Mouse (Mus musculus): ENCODE results near the gene Stx6. TPM values are rescaled to one million over a fixed set of nuclear protein-coding genes. Genes with fewer than 3 reads are reported as not detected.
"Not testable (repeated sequence)": the region's sequence is repeated elsewhere in the genome, so short reads cannot be mapped to it uniquely, and the experiment has no call there.

Stx6 gene
- polyA plus RNA-seq, 1 experiment from 2014 or later: 117 TPM

GRCm38 (mm10) chr1:155150821-155151220, 7.7 kb upstream of the Stx6 start:
- no peaks in the 10 kb centered on the region for H3K9me3 ChIP-seq (ENCODE audit: control insufficient read depth, low read length)
- no peak overlapping the region for H3K27ac ChIP-seq
- H3K4me3 ChIP-seq (replicated peaks; ENCODE audit: low read length): no peak overlapping the region
- no peaks in the 10 kb centered on the region for H3K4me1 ChIP-seq (replicated peaks; ENCODE audit: control insufficient read depth, insufficient read depth, low read length)
- no peaks in the 10 kb centered on the region for H3K27me3 ChIP-seq (ENCODE audit: control insufficient read depth, insufficient read depth, low read length)
- H3K36me3 ChIP-seq (replicated peaks; ENCODE audit: control insufficient read depth, insufficient read depth): no peaks in the 10 kb centered on the region
- H3K4me2 ChIP-seq (replicated peaks): no peak overlapping the region
- no peak for ATAC-seq (ENCODE audit: low FRiP score)
- no peak for DNase-seq (ENCODE audit: low spot score)
- WGBS: 90% methylated on average over 5 of the region's 5 CpGs
- H3K9ac ChIP-seq: no peak overlapping the region

DNA sequence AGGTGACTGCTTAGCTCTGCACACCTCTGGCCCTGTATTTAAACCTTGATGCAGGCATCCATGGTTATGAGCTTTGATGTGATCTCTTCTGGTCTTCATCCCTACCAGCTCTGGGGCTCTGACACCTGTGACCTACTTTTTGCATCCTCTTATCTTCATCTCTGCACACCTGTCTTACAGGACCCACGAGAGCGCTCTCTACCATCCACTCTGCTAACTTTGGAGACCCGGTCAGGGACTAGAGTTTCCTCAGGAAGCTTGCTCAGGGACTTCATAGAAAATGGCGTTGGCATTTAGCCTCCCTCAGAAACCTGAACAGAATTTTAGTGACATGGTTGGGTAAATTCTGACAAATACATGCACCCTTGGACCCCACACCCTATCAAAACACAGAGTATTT, 4.6 kb upstream of the Stx6 start:
- Histone ChIP-seq H3K36me3 (replicated peaks; ENCODE audit: control insufficient read depth, insufficient read depth) (no peaks in the 10 kb centered on the region), H3K9ac (no peak overlapping the region), H3K27ac (no peak overlapping the region), H3K9me3 (ENCODE audit: control insufficient read depth, low read length) (no peaks in the 10 kb centered on the region), H3K4me1 (replicated peaks; ENCODE audit: control insufficient read depth, insufficient read depth, low read length) (no peaks in the 10 kb centered on the region), H3K27me3 (ENCODE audit: control insufficient read depth, insufficient read depth, low read length) (no peaks in the 10 kb centered on the region), H3K4me3 (replicated peaks; ENCODE audit: low read length) (no peak overlapping the region), H3K4me2 (replicated peaks) (no peak overlapping the region)
- 76% methylated on average over 4 of the region's 4 CpGs for WGBS
- ATAC-seq (ENCODE audit: low FRiP score) (no peak), DNase-seq (ENCODE audit: low spot score) (no peak)

DNA sequence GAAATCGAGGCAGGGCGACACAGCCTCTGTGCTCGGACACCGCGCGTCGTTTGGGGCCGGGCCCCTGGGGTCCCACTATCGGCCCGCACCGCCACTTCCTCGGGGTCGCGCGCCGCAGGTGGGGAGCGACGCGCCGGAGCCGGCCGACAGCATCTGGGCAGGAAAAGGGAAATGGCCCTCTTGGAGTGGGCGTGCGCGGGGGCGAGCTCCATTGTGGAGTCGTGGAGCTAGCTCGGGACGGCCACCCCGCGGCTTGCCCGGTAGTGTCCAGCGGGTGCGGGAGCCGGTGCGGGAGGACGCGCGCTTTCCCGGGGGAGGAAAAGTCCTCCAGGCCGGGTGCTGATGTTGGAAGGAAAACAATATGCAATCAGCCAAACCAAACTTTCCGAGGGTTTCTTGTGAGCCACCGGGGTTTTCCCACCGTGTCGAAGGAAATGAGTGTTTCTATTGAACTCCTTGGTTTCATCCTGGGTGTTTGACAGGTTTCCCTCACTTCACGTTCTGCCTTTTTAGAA, 512 bp downstream of the Stx6 start:
- Histone ChIP-seq H3K27me3 (ENCODE audit: control insufficient read depth, insufficient read depth, low read length) (no peaks in the 10 kb centered on the region), H3K9ac (peak overlapping the region; percentile 80), H3K4me3 (replicated peaks; ENCODE audit: low read length) (peak overlapping the region; percentile 70), H3K27ac (peak overlapping the region; percentile 87), H3K9me3 (ENCODE audit: control insufficient read depth, low read length) (no peaks in the 10 kb centered on the region), H3K4me2 (replicated peaks) (peak overlapping the region; percentile 80), H3K4me1 (replicated peaks; ENCODE audit: control insufficient read depth, insufficient read depth, low read length) (peaks cover 12% of the 10 kb centered on the region), H3K36me3 (replicated peaks; ENCODE audit: control insufficient read depth, insufficient read depth) (no peaks in the 10 kb centered on the region)
- WGBS: 1% methylated on average over 42 of the region's 46 CpGs
- DNase-seq (ENCODE audit: low spot score) (peak; percentile 42), ATAC-seq (ENCODE audit: low FRiP score) (peak; percentile 67)

DNA sequence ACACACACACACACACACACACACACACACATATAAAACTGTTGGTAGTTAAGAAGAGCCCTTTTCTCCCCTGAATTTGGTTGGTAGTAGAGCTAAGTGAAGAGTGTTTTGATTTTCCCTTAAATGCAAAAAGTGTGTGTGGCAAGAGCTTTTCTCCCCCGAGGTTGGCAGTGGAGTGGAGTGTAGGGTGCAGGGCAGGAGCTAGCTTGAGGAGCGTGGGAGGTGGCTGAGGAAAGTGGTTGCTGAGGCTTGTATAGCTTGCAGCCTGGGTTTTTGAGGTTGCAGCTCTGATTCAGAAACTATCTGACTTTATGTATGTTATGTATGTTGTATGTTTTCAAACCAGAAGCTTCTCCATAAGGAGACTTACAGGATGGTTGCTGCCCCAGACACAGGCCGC, 8.9 kb downstream of the Stx6 start:
- Histone ChIP-seq H3K4me3 (replicated peaks; ENCODE audit: low read length) (no peak overlapping the region), H3K27ac (no peak overlapping the region), H3K27me3 (ENCODE audit: control insufficient read depth, insufficient read depth, low read length) (no peaks in the 10 kb centered on the region), H3K4me2 (replicated peaks) (no peak overlapping the region), H3K9ac (no peak overlapping the region), H3K36me3 (replicated peaks; ENCODE audit: control insufficient read depth, insufficient read depth) (no peaks in the 10 kb centered on the region), H3K9me3 (ENCODE audit: control insufficient read depth, low read length) (no peaks in the 10 kb centered on the region), H3K4me1 (replicated peaks; ENCODE audit: control insufficient read depth, insufficient read depth, low read length) (no peaks in the 10 kb centered on the region)
- no peak for DNase-seq (ENCODE audit: low spot score)
- no peak for ATAC-seq (ENCODE audit: low FRiP score)
- WGBS: 94% methylated on average over 3 of the region's 3 CpGs

- Histone ChIP-seq H3K9ac (no peak overlapping the region), H3K36me3 (replicated peaks; ENCODE audit: control insufficient read depth, insufficient read depth) (peaks cover under 1% of the 10 kb centered on the region; the same call in 1 of the 2 replicates), H3K4me2 (replicated peaks) (no peak overlapping the region), H3K9me3 (ENCODE audit: control insufficient read depth, low read length) (no peaks in the 10 kb centered on the region), H3K4me3 (replicated peaks; ENCODE audit: low read length) (no peak overlapping the region), H3K4me1 (replicated peaks; ENCODE audit: control insufficient read depth, insufficient read depth, low read length) (no peaks in the 10 kb centered on the region), H3K27ac (no peak overlapping the region), H3K27me3 (ENCODE audit: control insufficient read depth, insufficient read depth, low read length) (no peaks in the 10 kb centered on the region)
- no peak for ATAC-seq (ENCODE audit: low FRiP score)
- DNase-seq (ENCODE audit: low spot score): no peak
Measured at GRCm38 (mm10) chr1:155169935-155170334, 11.4 kb downstream of the Stx6 start.

- no peak for DNase-seq (ENCODE audit: low spot score)
- Histone ChIP-seq H3K9ac (no peak overlapping the region), H3K4me1 (replicated peaks; ENCODE audit: control insufficient read depth, insufficient read depth, low read length) (no peaks in the 10 kb centered on the region), H3K36me3 (replicated peaks; ENCODE audit: control insufficient read depth, insufficient read depth) (peaks cover 27% of the 10 kb centered on the region), H3K4me2 (replicated peaks) (no peak overlapping the region), H3K27ac (no peak overlapping the region), H3K27me3 (ENCODE audit: control insufficient read depth, insufficient read depth, low read length) (no peaks in the 10 kb centered on the region), H3K9me3 (ENCODE audit: control insufficient read depth, low read length) (no peaks in the 10 kb centered on the region), H3K4me3 (replicated peaks; ENCODE audit: low read length) (no peak overlapping the region)
- 92% methylated on average over 3 of the region's 3 CpGs for WGBS
- ATAC-seq (ENCODE audit: low FRiP score): no peak
Measured at GRCm38 (mm10) chr1:155172895-155173643, 14.6 kb downstream of the Stx6 start.

DNA sequence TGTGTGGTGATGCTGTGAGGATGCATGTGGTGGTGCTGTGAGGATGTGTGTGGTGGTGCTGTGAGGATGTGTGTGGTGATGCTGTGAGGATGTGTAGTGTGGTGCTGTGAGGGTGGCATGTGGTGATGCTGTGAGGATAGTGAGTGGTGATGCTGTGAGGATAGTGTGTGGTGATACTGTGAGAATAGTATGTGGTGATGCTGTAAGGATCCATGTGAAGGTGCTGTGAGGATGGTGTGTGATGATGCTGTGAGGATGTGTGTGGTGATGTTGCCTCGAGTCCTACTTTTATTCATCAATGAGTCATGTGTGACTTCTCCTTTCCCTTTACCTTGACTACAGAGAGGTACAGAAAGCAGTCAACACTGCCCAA, 15.1 kb downstream of the Stx6 start:
- not testable (repeated sequence) for ATAC-seq (ENCODE audit: low FRiP score); H3K9ac ChIP-seq; H3K9me3 ChIP-seq (ENCODE audit: control insufficient read depth, low read length); DNase-seq (ENCODE audit: low spot score); H3K4me3 ChIP-seq (replicated peaks; ENCODE audit: low read length); H3K4me1 ChIP-seq (replicated peaks; ENCODE audit: control insufficient read depth, insufficient read depth, low read length); H3K27ac ChIP-seq; H3K4me2 ChIP-seq (replicated peaks); H3K27me3 ChIP-seq (ENCODE audit: control insufficient read depth, insufficient read depth, low read length)
- WGBS: 100% methylated on average over 1 of the region's 1 CpGs
- peaks cover 30% of the 10 kb centered on the region for H3K36me3 ChIP-seq (replicated peaks; ENCODE audit: control insufficient read depth, insufficient read depth)

- Histone ChIP-seq H3K4me3 (replicated peaks; ENCODE audit: low read length) (no peak overlapping the region), H3K36me3 (replicated peaks; ENCODE audit: control insufficient read depth, insufficient read depth) (peaks cover 38% of the 10 kb centered on the region), H3K9me3 (ENCODE audit: control insufficient read depth, low read length) (no peaks in the 10 kb centered on the region), H3K4me1 (replicated peaks; ENCODE audit: control insufficient read depth, insufficient read depth, low read length) (no peaks in the 10 kb centered on the region), H3K27me3 (ENCODE audit: control insufficient read depth, insufficient read depth, low read length) (no peaks in the 10 kb centered on the region), H3K4me2 (replicated peaks) (no peak overlapping the region), H3K9ac (no peak overlapping the region), H3K27ac (no peak overlapping the region)
- ATAC-seq (ENCODE audit: low FRiP score) (no peak), DNase-seq (ENCODE audit: low spot score) (no peak)
- 94% methylated on average over 1 of the region's 1 CpGs for WGBS
Measured at GRCm38 (mm10) chr1:155174424-155174823, 15.9 kb downstream of the Stx6 start.

DNA sequence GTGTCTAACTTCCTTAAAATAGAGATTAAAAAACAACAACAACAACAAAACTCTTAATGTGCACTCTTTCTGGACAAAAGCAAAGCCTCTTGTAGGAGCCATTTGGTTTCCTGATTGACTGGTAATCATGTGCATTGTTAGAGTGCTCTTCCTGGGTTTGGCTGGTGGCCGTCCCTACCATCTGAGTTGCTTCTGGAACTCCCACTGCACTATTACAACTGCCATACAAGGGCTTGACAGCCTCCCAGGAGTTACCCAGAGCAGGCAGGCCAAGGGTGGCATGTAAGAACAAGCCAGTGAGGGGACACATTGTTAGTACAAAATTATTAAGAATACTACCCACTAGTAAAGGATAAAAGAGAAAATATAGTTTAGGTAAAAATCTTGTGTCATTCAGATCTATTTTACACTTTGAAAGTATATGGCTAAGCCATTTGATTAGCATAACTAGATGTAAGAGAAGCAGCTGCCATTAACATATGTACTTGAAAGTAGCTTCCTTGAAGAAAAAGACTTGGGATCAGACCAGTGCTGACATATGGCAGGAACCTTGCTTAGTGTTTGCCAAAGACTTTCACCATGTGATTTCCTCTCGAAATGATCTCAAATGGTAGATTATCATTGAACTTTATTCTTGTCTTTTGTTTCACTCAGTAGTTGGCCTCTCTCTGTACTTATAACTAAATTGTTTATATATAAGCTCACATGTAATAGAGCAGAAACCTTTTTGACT, 19.8 kb downstream of the Stx6 start:
- Histone ChIP-seq H3K4me2 (replicated peaks) (no peak overlapping the region), H3K27me3 (ENCODE audit: control insufficient read depth, insufficient read depth, low read length) (no peaks in the 10 kb centered on the region), H3K4me3 (replicated peaks; ENCODE audit: low read length) (no peak overlapping the region), H3K9ac (no peak overlapping the region), H3K27ac (no peak overlapping the region), H3K9me3 (ENCODE audit: control insufficient read depth, low read length) (no peaks in the 10 kb centered on the region), H3K4me1 (replicated peaks; ENCODE audit: control insufficient read depth, insufficient read depth, low read length) (no peaks in the 10 kb centered on the region), H3K36me3 (replicated peaks; ENCODE audit: control insufficient read depth, insufficient read depth) (peaks cover 64% of the 10 kb centered on the region)
- no peak for DNase-seq (ENCODE audit: low spot score)
- ATAC-seq (ENCODE audit: low FRiP score): no peak
- WGBS: 86% methylated on average over 2 of the region's 2 CpGs

All from hindbrain, embryonic 14.5 days (tissue).